Mouse (Mus musculus) thymus, postnatal 14 days (tissue): ENCODE data around the gene 1700028K03Rik.

Experiments used
- DNase-seq: peaks from one replicate; pipeline ENCODE4 v3.0.0; 2021

1700028K03Rik gene

DNA sequence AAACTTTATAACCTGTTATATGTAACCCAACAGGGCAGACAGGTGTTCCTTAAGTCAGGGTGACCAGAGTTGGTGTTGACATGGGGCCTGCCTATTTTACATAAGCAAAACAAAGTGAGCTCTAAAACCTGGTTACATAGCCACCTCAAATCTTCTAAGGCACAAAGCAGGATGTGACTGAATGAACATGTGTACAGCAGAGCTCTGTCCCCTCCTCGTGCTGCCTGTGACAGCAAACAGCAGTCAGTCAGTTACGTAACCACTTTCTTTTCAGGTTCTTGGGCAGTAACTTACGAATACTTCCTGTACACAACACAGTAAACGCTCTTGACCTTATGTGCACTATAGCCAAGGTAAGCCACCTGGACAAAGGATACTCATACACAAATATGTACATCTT lies 11.4 kb downstream of the 1700028K03Rik start:
- peak; percentile 5 for DNase-seq

DNA sequence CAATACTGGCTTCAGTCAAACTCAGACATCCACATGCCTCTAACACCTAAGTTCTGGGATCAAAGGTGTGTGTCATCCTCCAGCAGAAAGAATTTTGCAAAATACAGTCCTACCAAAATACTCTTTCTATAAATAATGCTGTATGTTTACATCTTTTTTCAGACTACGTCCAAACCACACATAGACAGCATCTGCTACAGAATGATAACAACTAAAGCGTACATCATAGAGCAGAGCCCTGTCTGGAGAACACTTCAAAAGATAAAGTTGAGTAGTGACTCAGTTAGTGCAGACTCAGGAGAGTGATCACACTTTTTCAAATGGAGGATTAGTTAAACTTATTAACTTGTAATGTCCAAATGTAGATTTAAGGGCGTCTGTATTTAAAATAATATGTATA lies 13.4 kb downstream of the 1700028K03Rik start:
- DNase-seq: no peak

DNA sequence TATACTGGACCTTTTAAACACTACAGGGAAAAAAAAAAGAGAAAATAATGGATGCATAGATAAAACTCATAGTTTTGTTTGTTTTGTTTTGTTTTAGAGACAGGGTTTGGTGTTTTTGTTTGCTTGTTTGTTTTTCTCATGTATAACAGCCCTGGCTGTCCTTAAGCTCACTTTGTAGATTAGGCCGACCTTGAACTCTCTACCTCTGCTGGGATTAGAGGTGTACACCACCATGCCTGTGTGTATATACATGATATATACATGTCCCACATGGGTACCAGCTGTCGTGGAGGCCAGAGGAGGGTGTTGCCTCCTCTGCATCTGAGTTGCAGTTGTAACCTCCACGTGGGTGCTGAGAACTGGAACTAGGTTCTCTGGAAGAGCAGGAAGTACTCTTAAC lies 13.9 kb downstream of the 1700028K03Rik start:
- no peak for DNase-seq

DNA sequence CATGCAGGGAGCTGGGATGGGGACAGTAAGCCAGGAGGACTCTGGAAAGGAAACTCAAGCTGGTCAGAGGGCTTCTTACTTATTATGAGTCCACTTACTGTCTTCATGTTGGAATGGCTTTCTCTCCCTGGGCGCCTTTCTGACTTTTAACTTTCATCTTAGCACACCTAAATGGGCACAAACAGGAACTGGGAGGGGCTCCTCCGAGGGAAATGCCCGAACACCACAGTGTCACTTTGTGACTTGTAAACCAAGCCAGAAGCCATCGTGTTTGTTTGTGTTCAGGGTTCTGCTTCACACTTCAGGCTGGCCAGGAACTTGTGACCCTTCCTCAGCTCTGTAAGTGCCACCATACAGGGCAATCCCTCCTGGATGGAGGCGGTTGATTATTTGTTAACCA lies 19.8 kb downstream of the 1700028K03Rik start:
- no peak for DNase-seq

DNA sequence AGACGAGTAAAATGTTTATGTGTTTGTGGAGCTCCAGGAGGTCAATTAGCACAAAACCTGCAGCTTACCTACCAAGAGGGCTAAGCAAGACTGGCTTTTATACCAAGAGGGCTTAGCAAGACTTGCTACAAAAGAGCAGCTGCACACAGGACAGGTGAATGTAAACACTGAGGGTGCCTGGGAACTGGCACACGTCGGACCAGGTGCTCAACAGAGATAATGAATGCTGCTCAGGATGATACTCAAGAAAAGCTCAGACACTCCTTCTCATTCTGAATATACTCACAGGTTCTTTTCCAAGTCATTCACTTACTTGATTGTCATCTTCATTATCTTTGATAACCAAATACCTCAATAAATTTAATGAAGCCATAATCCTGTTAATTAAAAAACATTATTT lies 22.5 kb downstream of the 1700028K03Rik start:
- no peak for DNase-seq

DNA sequence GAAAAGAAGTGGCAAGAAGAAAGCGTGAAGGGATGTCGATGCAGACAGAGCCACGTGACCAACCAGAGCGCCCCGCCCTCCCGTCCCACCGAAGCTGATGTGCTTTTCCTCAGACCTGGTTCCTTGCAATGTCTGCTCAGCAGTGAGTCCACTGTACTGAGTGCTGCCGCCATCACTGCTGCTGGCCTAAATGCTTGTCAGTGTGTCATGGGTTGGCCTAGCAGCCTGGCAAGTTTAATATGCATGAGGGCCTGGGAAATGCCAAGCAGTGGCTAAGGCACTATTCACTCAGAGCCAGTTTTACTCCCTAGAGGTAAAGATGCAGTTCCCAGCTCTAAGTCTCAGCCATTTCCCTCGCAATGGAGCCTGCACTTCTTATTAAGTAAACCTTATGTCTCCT lies 34.6 kb downstream of the 1700028K03Rik start:
- DNase-seq: no peak

DNA sequence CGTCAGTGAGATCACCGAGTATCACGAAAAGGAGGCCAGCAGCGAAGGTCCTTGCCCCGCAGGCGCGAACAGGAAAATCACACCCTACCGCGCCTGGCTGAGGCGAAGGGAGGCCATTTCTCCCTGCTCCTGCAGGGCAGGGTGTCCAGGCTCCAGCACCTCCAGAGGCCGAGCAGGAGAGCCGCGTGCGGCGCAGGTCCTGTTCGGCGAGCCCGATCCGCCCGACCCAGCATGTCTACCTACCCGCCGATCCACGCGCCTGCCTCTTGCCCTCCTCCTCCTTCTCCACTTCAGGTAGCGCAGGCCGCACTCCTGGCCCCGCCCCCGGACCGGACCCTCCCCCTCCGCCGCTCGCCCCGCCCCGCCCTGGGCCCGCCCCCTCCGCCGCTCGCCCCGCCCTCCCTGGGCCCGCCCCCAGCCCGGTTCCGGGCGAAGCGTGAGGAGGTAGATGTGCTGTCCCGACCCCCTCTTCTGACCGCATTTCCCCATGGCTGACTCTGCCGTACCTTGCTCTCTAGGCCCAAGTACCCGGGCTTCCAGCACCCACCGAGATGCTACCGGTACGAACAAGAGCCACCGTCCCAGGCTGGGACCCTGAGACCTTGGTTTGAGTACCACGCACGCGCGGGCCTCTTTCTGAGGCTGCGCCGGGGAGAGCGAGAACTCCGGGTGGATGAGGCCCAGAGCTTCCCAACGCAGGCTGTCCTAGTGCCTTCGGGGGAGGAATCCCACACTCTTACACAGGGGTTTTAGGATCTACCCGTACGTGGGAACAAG lies 63.0 kb downstream of the 1700028K03Rik start, which contains the start of the genes Rpap2 and Glmn:
TSS of gene Rpap2 (plus strand) at position 73 of the 777 bp plus-strand sequence.
TSS of gene Glmn (minus strand) at position 588 of the 777 bp plus-strand sequence.
- DNase-seq: peak; percentile 90

DNA sequence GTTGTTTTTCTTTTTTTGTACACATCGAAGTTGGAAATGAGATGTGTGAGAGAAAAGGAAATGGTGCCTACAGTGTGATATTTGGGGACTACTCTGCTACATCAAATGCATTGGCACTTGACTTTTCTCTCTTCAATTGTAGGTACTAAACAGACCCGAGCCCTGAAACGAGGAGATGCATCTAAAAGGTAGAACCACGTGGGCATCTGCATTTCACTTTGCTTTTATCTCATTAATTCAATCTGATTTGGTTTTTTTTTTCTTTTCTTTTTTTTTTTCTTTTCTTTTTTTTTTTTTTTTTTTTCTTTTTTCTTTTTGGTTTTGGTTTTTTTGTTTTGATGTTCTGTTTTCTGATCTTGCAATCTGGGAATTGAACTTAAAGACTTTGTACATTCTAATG lies 63.9 kb downstream of the 1700028K03Rik start:
- peak; percentile 14 for DNase-seq
